Mouse (Mus musculus) limb, embryonic 15.5 days (tissue): ENCODE data around the gene Phpt1. TPM values are rescaled to one million over a fixed set of nuclear protein-coding genes. Genes with fewer than 3 reads are reported as not detected.

ENCODE experiments used
- ATAC-seq: fragments of 200-750 bp; cut with Nextera tagmentation; 2 replicates; pipeline ENCODE4 v1.8.0; 2017; ENCODE audit warnings: low read depth, moderate TSS enrichment; ENCODE audit not compliant: insufficient number of reproducible peaks, low FRiP score, low TSS enrichment
- H3K27ac ChIP-seq: fragments of 300-500 bp; sonication (generic); 2 replicates; pipeline ENCODE4 v1.5.1; 2015; ENCODE audit warnings: moderate library complexity, mild to moderate bottlenecking, inconsistent platforms
- H3K27me3 ChIP-seq: fragments of 300-500 bp; sonication (generic); 2 replicates; pipeline ENCODE4 v1.6.1; 2015; ENCODE audit warnings: inconsistent platforms
- H3K36me3 ChIP-seq: fragments of 300-500 bp; sonication (generic); 2 replicates; pipeline ENCODE4 v1.6.1; 2015; ENCODE audit warnings: inconsistent platforms
- H3K4me1 ChIP-seq: fragments of 300-500 bp; sonication (generic); 2 replicates; pipeline ENCODE4 v1.6.1; 2015; ENCODE audit warnings: inconsistent platforms
- H3K4me2 ChIP-seq: fragments of 300-500 bp; sonication (generic); 2 replicates; pipeline ENCODE4 v1.6.1; 2015; ENCODE audit warnings: mild to moderate bottlenecking, inconsistent platforms
- H3K4me3 ChIP-seq: fragments of 300-500 bp; sonication (generic); 2 replicates; pipeline ENCODE4 v1.5.1; 2015; ENCODE audit warnings: mild to moderate bottlenecking, inconsistent platforms
- H3K9ac ChIP-seq: fragments of 300-500 bp; sonication (generic); 2 replicates; pipeline ENCODE4 v1.6.1; 2015; ENCODE audit warnings: inconsistent platforms
- H3K9me3 ChIP-seq: fragments of 300-500 bp; sonication (generic); 2 replicates; pipeline ENCODE4 v1.6.1; 2016; ENCODE audit warnings: inconsistent platforms
- WGBS: fragments of 180-500 bp; shearing (Covaris S2); methylation state at CpG from one replicate; pipeline ENCODE4 v1.1.7; 2015; 5-methylcytosine and 5-hydroxymethylcytosine counted together
- polyA plus RNA-seq: library from polyadenylated mRNA; unstranded; fragments of >200 nt; fragmentation: Nextera tagmentation; extraction: Ambion mirVana; gene quantifications from 2 replicates; pipeline ENCODE4 v1.2.1, GENCODE M21; 2015

The Phpt1 gene
- polyA plus RNA-seq, 1 experiment from 2014 or later = 139 TPM

- H3K27ac ChIP-seq = no peak overlapping the region
- H3K4me2 ChIP-seq = no peak overlapping the region; the same call in 1 of the 2 replicates
- peaks cover 42% of the 10 kb centered on the region for H3K4me1 ChIP-seq
- no peak overlapping the region for H3K4me3 ChIP-seq
- peaks cover 38% of the 10 kb centered on the region for H3K36me3 ChIP-seq
- H3K9ac ChIP-seq = no peak overlapping the region
- 92% methylated on average over 2 of the region's 2 CpGs for WGBS
- H3K9me3 ChIP-seq = no peaks in the 10 kb centered on the region
- peaks cover 20% of the 10 kb centered on the region for H3K27me3 ChIP-seq
- no peak for ATAC-seq
Observed at GRCm38 (mm10) chr2:25573068-25573467, 2.0 kb downstream of the Phpt1 start.

- Histone ChIP-seq H3K4me1 (peaks cover 24% of the 10 kb centered on the region), H3K27ac (no peak overlapping the region), H3K27me3 (peaks cover 2% of the 10 kb centered on the region), H3K36me3 (peaks cover 56% of the 10 kb centered on the region), H3K9ac (no peak overlapping the region), H3K9me3 (no peaks in the 10 kb centered on the region), H3K4me2 (no peak overlapping the region), H3K4me3 (no peak overlapping the region)
- 92% methylated on average over 4 of the region's 4 CpGs for WGBS
- no peak for ATAC-seq
Observed at GRCm38 (mm10) chr2:25571221-25571620, 3.8 kb downstream of the Phpt1 start.

- ATAC-seq = no peak
- H3K4me2 ChIP-seq = no peak overlapping the region
- H3K27ac ChIP-seq = no peak overlapping the region
- no peaks in the 10 kb centered on the region for H3K27me3 ChIP-seq
- H3K9ac ChIP-seq = no peak overlapping the region
- no peaks in the 10 kb centered on the region for H3K9me3 ChIP-seq
- no peak overlapping the region for H3K4me3 ChIP-seq
- WGBS = 89% methylated on average over 3 of the region's 3 CpGs
- H3K4me1 ChIP-seq = peaks cover 14% of the 10 kb centered on the region
- peaks cover 75% of the 10 kb centered on the region for H3K36me3 ChIP-seq
Observed at GRCm38 (mm10) chr2:25569323-25569722, 5.7 kb downstream of the Phpt1 start.

- ATAC-seq = no peak
- H3K36me3 ChIP-seq = peaks cover 83% of the 10 kb centered on the region
- H3K27ac ChIP-seq = no peak overlapping the region
- WGBS = 89% methylated on average over 6 of the region's 6 CpGs
- no peak overlapping the region for H3K4me2 ChIP-seq
- no peaks in the 10 kb centered on the region for H3K9me3 ChIP-seq
- no peak overlapping the region for H3K9ac ChIP-seq
- no peaks in the 10 kb centered on the region for H3K27me3 ChIP-seq
- no peak overlapping the region for H3K4me3 ChIP-seq
- H3K4me1 ChIP-seq = peaks cover 7% of the 10 kb centered on the region
Observed at GRCm38 (mm10) chr2:25568473-25569019, 6.5 kb downstream of the Phpt1 start.

- H3K9me3 ChIP-seq = no peaks in the 10 kb centered on the region
- no peaks in the 10 kb centered on the region for H3K4me1 ChIP-seq
- 77% methylated on average over 6 of the region's 6 CpGs for WGBS
- H3K4me2 ChIP-seq = no peak overlapping the region
- H3K27ac ChIP-seq = no peak overlapping the region
- no peaks in the 10 kb centered on the region for H3K27me3 ChIP-seq
- ATAC-seq = no peak
- peaks cover 93% of the 10 kb centered on the region for H3K36me3 ChIP-seq
- H3K4me3 ChIP-seq = no peak overlapping the region
- no peak overlapping the region for H3K9ac ChIP-seq
Observed at GRCm38 (mm10) chr2:25566558-25566957, 8.5 kb downstream of the Phpt1 start.

- no peak for ATAC-seq
- no peak overlapping the region for H3K27ac ChIP-seq
- H3K4me1 ChIP-seq = 0 out of 2 replicates have a peak, but pooled peaks cover under 1% of the 10 kb centered on the region
- no peak overlapping the region for H3K4me3 ChIP-seq
- 88% methylated on average over 8 of the region's 8 CpGs for WGBS
- H3K36me3 ChIP-seq = peaks cover 94% of the 10 kb centered on the region
- H3K9me3 ChIP-seq = no peaks in the 10 kb centered on the region
- no peak overlapping the region for H3K4me2 ChIP-seq
- no peak overlapping the region for H3K9ac ChIP-seq
- H3K27me3 ChIP-seq = no peaks in the 10 kb centered on the region
Observed at GRCm38 (mm10) chr2:25565741-25566140, 9.3 kb downstream of the Phpt1 start.

- Histone ChIP-seq H3K27me3 (no peaks in the 10 kb centered on the region), H3K36me3 (peaks cover 74% of the 10 kb centered on the region), H3K4me2 (no peak overlapping the region), H3K9ac (no peak overlapping the region), H3K4me1 (peaks cover 23% of the 10 kb centered on the region), H3K4me3 (no peak overlapping the region), H3K9me3 (no peaks in the 10 kb centered on the region), H3K27ac (no peak overlapping the region)
- WGBS = 83% methylated on average over 9 of the region's 9 CpGs
- ATAC-seq = no peak
Observed at GRCm38 (mm10) chr2:25561946-25562345, 13.1 kb downstream of the Phpt1 start.

- Histone ChIP-seq H3K9ac (no peak overlapping the region), H3K4me2 (no peak overlapping the region), H3K27me3 (no peaks in the 10 kb centered on the region), H3K4me1 (peaks cover 31% of the 10 kb centered on the region), H3K27ac (no peak overlapping the region), H3K9me3 (no peaks in the 10 kb centered on the region), H3K36me3 (peaks cover 60% of the 10 kb centered on the region), H3K4me3 (no peak overlapping the region)
- WGBS = 76% methylated on average over 8 of the region's 8 CpGs
- ATAC-seq = no peak
Observed at GRCm38 (mm10) chr2:25560551-25560950, 14.5 kb downstream of the Phpt1 start.

- H3K27me3 ChIP-seq = no peaks in the 10 kb centered on the region
- H3K27ac ChIP-seq = peak overlapping the region; percentile 80; the same call in 1 of the 2 replicates
- 42% methylated on average over 6 of the region's 6 CpGs for WGBS
- peaks cover 43% of the 10 kb centered on the region for H3K36me3 ChIP-seq
- no peak for ATAC-seq
- peak overlapping the region; percentile 83 for H3K4me2 ChIP-seq
- peaks cover 31% of the 10 kb centered on the region for H3K4me1 ChIP-seq
- H3K9me3 ChIP-seq = no peaks in the 10 kb centered on the region
- H3K9ac ChIP-seq = peak overlapping the region; percentile 94
- peak overlapping the region; percentile 99 for H3K4me3 ChIP-seq
Observed at GRCm38 (mm10) chr2:25558774-25559173, 16.2 kb downstream of the Phpt1 start.

- H3K9ac ChIP-seq = peak overlapping the region; percentile 94
- no peaks in the 10 kb centered on the region for H3K9me3 ChIP-seq
- peaks cover 35% of the 10 kb centered on the region for H3K36me3 ChIP-seq
- ATAC-seq = peak; percentile 11
- peak overlapping the region; percentile 80 for H3K27ac ChIP-seq
- under 1% methylated on average over 24 of the region's 24 CpGs for WGBS
- H3K4me1 ChIP-seq = peaks cover 31% of the 10 kb centered on the region
- peak overlapping the region; percentile 99 for H3K4me3 ChIP-seq
- H3K27me3 ChIP-seq = no peaks in the 10 kb centered on the region
- H3K4me2 ChIP-seq = peak overlapping the region; percentile 83
Observed at GRCm38 (mm10) chr2:25557964-25558360, 17.1 kb downstream of the Phpt1 start.

- H3K27me3 ChIP-seq = no peaks in the 10 kb centered on the region
- under 1% methylated on average over 61 of the region's 61 CpGs for WGBS
- peak within 1 kb of the TSS; percentile 80 for H3K27ac ChIP-seq
- peak within 1 kb of the TSS; percentile 83 for H3K4me2 ChIP-seq
- peak within 1 kb of the TSS; percentile 99 for H3K4me3 ChIP-seq
- peaks cover 31% of the 10 kb centered on the region for H3K4me1 ChIP-seq
- H3K9ac ChIP-seq = peak within 1 kb of the TSS; percentile 94
- H3K9me3 ChIP-seq = no peaks in the 10 kb centered on the region
- peaks cover 29% of the 10 kb centered on the region for H3K36me3 ChIP-seq
- ATAC-seq = peak; percentile 94
Observed at GRCm38 (mm10) chr2:25557221-25557963, 17.6 kb downstream of the Phpt1 start, which contains the start of gene Edf1. Gene Edf1 (plus strand): TSS chr2:25557847.

GRCm38 (mm10) chr2:25556296-25556695 lies 18.7 kb downstream of the Phpt1 start:
- 57% methylated on average over 1 of the region's 1 CpGs for WGBS

More at GRCm38 (mm10) chr2:25556296-25556695, 18.7 kb downstream of the Phpt1 start:
- Histone ChIP-seq H3K9me3 (no peaks in the 10 kb centered on the region), H3K36me3 (peaks cover 18% of the 10 kb centered on the region), H3K9ac (no peak overlapping the region), H3K27me3 (no peaks in the 10 kb centered on the region), H3K27ac (no peak overlapping the region), H3K4me1 (peaks cover 31% of the 10 kb centered on the region), H3K4me2 (no peak overlapping the region), H3K4me3 (no peak overlapping the region)
- ATAC-seq = no peak
